Mouse (Mus musculus): ENCODE results near the gene Nlgn1. TPM values are rescaled to one million over a fixed set of nuclear protein-coding genes. Genes with fewer than 3 reads are reported as not detected.
"Not testable (repeated sequence)": the region's sequence is repeated elsewhere in the genome, so short reads cannot be mapped to it uniquely, and the experiment has no call there.

The Nlgn1 gene
- polyA plus RNA-seq, 2 experiments from 2014 or later = 0.08 TPM; not detected in 1

- ATAC-seq = no peak
Observed at GRCm38 (mm10) chr3:25629198-25629597, 703.1 kb downstream of the Nlgn1 start.

- ATAC-seq = no peak
Observed at GRCm38 (mm10) chr3:25606597-25606996, 725.7 kb downstream of the Nlgn1 start.

GRCm38 (mm10) chr3:25597513-25597912 is 734.7 kb downstream of the Nlgn1 start:
- ATAC-seq = no peak

GRCm38 (mm10) chr3:25575526-25575925 is 756.7 kb downstream of the Nlgn1 start:
- no peak for ATAC-seq

DNA sequence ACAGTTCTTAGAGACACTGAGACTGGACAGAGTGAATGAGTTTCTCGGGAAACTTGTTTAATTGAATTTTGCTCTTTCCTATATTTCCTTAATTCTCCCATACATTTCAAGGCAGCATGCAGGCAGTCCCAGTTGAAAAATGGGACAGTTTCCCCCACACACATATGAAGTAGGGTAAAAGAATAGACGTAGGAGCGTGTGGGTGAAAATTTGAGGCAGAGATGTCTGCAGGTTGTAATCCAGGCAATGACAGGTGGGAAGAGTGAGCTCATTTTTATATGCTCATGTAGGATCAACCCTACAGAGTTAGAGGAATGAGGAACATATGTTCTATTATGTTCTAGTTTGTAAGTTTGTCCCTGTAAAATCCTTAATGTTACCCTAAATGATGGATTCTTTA is 757.4 kb downstream of the Nlgn1 start:
- no peak for ATAC-seq

DNA sequence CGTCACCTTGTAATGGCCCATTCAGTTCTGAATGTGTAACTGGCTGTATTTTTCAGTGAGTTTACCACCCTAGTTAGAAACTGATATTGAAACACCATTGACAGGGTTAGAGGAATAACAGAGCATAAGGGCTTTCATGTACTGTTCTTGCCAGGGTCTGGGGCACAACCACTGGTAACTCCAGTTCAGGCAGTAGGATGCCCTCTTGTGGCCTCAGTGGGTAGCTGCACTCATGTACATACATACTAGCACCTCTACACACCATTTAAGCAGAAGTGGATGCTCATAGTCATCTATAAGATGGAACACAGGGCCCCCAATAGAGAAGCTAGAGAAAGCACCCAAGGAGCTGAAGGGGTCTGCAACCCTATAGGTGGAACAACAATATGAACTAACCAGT is 773.7 kb downstream of the Nlgn1 start:
- ATAC-seq = not testable (repeated sequence)

DNA sequence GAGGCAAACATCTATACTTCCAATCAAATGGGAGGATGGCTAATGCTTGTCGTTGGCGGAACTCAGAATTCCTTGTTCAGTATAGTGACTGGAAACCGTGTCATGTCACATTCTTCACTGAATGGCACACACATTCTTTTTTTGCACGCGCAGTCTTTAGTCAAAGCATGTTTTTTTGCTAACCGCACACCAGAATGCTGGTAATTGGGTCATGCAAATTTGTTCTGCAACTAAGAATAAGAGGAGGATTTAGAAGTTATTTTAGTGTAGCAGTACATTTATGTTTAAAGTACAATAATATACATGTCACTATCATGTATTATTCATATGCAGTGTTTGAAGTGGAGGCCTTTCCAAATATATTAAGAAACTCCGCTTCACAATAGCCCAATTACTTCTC is 783.2 kb downstream of the Nlgn1 start:
- ATAC-seq = not testable (repeated sequence)

GRCm38 (mm10) chr3:25524236-25524635 is 808.0 kb downstream of the Nlgn1 start:
- not testable (repeated sequence) for ATAC-seq

- ATAC-seq = no peak
Observed at GRCm38 (mm10) chr3:25463051-25463450, 869.2 kb downstream of the Nlgn1 start.

DNA sequence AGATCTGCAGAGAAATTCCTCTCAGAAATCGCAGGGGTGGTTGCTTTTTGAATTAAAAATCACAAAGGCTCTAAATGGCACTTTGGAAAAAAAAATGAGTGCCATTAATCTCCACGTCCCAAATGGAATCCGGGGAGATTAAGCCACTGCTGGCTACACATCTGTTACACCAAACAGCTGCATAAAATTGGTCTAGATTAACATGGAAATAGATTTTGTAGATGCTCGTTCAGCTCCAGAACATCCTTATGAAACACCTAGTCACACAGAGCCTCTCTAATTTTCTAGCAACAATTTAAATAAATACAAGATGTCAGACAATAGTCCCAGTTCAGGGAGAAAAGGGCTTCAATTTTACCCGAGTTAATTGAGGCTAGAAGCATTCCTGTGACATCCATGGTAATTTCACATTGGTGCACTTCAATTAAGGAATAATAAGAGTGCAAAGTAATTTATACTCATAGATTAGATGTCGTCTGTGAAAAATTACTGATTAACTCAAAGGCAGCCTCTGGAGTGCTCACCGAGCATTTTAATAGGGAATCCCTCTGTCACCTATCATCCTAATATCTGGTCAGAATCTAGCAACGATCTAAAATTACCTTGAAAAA is 875.9 kb downstream of the Nlgn1 start:
- ATAC-seq = no peak

GRCm38 (mm10) chr3:25452314-25452713 is 879.9 kb downstream of the Nlgn1 start:
- ATAC-seq = no peak

DNA sequence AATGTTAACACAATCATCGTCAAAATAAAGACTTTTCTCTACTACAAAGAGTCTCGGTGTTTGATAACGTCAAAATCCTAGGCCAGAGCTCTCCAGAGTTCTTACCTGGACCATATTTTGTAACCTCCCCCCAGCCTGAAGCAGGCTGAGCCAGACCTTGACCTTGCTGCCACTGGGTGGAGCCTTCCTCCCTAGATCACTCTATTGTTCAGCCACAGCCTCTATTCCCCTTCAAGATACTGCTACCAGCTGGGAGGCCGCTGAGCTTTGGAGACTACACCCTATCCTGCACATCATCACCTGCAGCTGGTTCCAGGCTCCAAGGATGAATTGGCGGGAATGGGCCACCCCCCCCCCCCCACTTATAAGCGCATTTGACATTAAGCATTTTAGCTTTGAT is 881.8 kb downstream of the Nlgn1 start:
- ATAC-seq = no peak

DNA sequence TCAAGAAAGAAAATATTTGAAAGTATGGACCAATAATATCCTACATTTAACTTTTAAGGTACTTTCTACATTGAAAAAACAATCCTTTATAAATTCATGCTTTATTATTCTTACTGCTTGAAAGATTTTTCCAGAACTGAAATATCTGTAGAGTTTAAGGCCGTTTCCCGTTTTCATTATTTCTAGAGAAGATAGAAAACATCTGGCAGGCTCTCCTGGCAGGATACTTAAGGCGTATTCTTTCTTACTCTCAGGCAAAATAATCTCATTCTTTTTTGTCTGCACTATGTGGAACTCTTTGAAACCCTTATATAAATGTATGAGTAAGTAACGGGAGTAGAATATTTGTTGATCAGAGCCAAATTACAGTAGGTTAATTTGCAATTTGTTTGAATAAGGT is 882.9 kb downstream of the Nlgn1 start:
- no peak for ATAC-seq

DNA sequence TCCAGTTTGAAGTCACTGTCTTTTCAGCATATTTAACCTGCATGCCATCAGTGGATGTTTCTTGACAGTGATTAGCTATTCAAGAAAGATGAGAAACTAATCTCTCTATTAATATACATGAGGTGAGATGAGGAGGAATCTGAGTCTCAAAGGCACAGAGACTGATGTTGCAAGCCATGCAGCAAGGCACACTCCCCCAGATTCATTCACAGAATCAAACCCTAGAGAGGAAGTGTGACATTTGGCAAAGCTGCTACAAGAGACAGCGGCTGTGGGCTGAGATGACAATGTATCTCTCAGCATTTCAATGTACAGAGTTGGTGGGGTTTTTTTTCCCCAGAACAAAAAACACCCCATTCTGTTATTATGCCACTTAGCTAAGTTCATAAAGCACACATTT is 885.1 kb downstream of the Nlgn1 start:
- ATAC-seq = no peak

- ATAC-seq = no peak
Observed at GRCm38 (mm10) chr3:25443657-25444056, 888.6 kb downstream of the Nlgn1 start.

- ATAC-seq = no peak
Observed at GRCm38 (mm10) chr3:25442617-25443016, 889.6 kb downstream of the Nlgn1 start.

GRCm38 (mm10) chr3:25426931-25427330 is 905.3 kb downstream of the Nlgn1 start:
- no peak for ATAC-seq

- no peak for ATAC-seq
Observed at GRCm38 (mm10) chr3:25412003-25412402, 920.3 kb downstream of the Nlgn1 start.

Data from activated CD4-positive, CD25-positive, alpha-beta regulatory T cell, adult 4 months (primary cell).